Mouse (Mus musculus) T-helper 1 cell (primary cell): ENCODE measurements around the gene Spint2.
"Not testable (repeated sequence)": the region's sequence is repeated elsewhere in the genome, so short reads cannot be mapped to it uniquely, and the experiment has no call there.

Experiments used
- in situ Hi-C: fragments of 300-600 bp; cut with MboI, MseI; formaldehyde crosslinking; loops from one replicate; pipeline ENCODE4 v1.15.1; 2025; ENCODE audit warnings: high pct_unique_total_duplicates

Spint2 gene

GRCm38 (mm10) chr7:29246619-29247313 is 34.9 kb downstream of the Spint2 start:
- in situ Hi-C loops = no loop called here

DNA sequence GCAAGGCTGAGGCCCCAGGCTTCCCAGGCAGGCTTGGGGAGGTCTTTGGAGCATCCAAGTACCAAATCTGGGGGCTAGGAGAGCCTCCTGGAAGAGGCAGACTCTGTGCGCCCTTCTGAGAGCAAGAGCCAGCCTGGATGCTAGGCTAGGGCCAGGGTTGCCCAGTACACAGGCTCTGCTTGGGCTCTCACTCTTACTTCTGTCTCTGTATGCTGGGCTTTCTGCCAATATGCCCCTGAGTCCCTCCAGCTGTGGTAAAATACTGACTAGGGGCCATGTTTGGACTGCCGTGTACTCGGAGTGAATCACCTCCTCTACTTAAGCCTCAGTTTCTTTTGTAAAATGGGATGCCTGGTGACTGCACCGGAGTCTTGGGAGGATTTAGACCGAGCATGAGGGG is 35.7 kb downstream of the Spint2 start:
- in situ Hi-C loops = no loop called here

DNA sequence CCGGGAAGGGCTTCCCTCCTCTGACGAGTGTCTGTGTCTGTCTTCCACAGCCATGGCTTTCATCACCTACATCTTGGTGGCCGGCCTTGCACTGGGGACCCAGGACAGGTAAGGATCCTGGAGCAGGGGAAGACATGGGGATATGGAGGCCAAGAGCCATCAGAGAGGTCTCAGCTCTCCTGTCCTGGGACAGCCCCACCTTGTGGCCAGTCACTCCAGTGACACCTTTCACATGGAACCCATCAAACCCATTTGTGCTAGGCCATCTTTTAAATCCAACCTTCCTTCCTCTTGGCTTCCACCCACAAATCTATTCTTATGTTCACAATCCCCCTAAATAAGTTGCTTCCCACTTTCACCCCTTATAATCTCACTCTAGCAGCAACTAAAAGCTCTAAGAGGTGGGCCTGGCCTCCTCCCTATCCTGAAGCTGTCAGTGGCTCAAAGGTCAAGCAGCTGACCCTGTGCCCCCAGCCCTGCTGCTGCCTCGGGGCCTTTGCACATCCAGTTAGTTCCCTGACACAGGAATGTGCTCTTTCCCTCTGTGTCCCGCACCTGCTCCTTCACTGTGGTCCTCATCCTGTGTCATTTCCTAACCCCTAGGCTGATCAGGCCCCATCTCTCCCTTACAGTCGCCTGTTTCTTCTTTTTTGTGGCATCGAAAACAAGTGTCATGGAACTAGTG is 36.8 kb downstream of the Spint2 start:
- in situ Hi-C loops = no loop called here

DNA sequence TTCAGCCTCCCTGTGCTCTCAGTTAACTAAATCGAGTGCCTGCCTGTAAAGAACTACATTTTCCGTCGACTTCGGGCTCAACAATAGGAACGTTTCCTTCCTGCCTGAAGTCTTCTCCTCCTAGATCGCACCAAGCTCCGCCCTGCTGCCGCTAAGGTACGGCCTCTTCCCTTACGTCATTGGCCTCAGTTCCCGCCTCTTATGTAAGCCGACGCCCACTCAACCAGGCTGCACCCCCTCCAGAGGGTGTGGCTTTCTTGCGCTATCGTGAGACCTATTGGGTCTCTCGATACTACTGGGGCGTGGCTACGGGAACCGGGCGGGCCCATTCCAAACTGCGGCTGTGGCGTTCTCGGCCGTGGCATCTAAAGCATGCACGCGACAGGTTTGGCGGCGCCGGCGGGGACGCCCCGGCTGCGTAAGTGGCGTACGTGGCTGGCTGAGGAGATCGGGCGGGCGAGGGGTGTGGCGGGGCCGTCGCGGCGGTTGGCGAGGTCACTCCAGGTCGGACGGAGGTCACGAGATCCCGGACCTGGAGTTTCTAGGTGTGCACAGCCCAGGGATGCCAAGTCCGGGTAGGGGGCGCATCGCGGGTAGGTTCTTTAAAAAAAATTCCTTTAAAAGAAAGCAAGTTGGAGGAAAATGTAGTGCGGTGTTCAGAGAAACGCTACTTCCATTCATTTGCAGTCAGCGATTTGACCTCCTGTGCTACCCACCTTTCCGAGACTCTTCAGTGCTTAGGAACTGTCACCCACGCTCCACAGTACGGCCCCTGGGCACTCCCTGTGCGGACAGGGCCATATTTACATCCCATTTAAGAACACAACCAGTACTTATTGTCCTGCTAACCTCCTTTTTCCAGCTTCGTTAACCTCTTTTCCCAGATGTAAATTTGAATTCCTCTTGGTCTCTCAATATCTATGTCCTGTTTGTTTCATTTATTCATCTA is 43.4 kb downstream of the Spint2 start, which contains the start of gene Yif1b:
Yif1b (plus strand) TSS at position 311 of the 949 bp plus-strand sequence.
- in situ Hi-C loops = no loop called here

- in situ Hi-C loops = not testable (repeated sequence)
Observed at GRCm38 (mm10) chr7:29237596-29237995, 44.1 kb downstream of the Spint2 start.

- in situ Hi-C loops = no loop called here
Observed at GRCm38 (mm10) chr7:29236593-29236992, 45.1 kb downstream of the Spint2 start.

- in situ Hi-C loops = no loop called here
Observed at GRCm38 (mm10) chr7:29234661-29235060, 47.1 kb downstream of the Spint2 start.

DNA sequence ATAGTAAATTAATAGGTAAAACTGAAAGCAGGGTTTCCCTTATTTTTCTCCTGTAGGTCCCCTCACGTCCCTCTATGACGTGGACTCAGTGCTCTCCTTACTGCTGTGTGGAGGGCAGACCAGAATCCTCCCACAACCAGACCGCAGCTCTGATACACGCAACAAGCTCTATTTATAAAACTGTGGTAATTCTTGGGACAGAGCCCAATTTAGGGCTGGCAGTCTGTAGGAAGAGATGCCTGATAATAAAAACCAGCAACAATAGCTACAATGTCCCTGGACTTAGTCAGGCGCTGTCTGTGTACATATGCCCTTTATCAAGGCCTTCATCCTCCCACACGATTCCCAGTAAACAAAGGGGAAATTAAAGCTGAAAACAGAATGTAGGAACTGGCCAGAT is 48.0 kb downstream of the Spint2 start:
- in situ Hi-C loops = no loop called here

DNA sequence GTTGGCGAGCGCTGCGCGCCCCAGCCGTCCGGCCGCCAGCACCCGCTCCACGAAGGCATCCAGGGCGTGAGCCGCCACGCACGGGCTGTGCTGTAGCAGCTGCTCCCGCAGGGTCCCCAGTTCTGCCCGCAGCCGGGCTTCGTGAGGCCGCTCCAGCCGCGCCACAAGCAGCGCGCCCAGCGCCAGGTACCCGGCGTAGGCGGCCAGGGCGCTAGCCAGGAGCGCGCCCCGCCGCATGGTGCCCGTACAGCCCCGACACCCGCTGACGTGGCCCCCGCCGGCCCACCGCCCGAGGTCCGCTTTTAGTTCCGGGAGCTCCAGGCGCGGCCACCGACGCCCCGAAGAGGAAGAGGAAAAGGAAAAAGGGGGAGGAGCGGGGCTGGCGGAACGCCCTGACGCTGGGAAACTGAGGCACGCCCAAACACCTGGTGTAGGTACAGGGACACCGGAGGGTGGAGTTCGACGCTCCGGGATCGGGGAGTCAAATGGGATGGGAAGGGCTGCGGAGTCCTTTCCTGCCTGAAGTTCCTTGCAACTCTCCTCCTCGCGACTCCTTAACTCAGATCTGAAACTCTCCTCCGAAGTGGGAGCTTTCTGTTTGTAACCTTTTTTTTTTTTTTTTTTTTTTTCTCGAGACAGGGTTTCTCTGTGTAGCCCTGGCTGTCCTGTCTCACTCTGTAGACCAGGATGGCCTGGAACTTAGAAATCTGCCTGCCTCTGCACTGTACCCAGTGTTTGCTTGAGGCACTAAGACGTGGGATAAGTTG is 49.3 kb downstream of the Spint2 start, which contains the start of gene Kcnk6:
Kcnk6 (minus strand) TSS at position 269 of the 767 bp plus-strand sequence.
- in situ Hi-C loops = no loop called here

DNA sequence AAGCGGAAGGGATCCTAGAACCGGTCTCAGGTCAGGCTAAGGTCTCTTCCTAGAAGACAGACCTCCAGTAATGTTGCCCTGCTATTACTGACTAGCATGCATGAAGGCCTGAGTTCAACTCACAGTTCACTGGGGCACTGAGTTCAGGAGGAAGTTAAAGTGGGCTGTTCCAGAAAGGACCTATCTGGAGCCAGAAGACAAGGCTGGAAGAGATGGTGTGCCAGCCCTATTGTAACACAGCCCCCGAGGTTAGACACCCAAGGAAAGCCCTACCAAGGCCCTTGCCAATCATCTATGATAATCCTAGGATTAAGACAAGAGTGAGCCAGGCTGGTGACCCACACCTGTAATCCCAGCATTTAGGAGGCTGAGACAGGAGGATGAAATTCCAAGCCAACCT is 50.2 kb downstream of the Spint2 start:
- in situ Hi-C loops = no loop called here

DNA sequence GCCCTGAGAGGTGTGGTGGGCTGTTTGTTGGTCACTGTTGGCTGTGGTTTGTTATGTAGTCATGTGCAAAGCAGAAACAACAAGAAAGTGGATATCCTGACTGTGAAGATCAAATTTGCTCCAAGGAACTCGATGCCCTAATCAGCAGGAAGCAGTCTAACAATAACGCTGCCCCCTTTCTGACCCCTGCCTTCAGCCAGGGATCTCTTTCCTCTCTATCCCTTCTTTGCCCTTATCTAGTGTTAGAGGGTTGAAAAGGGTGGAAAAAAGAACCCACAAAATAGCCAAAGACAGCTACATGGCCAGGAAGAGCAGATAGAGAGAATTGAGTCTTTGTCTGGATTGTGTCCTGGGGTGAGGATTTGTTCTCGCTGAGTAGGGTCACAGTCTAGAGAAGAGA is 51.2 kb downstream of the Spint2 start:
- in situ Hi-C loops = no loop called here

- in situ Hi-C loops = no loop called here
Observed at GRCm38 (mm10) chr7:29228202-29228601, 53.5 kb downstream of the Spint2 start.

GRCm38 (mm10) chr7:29225520-29225919 is 56.2 kb downstream of the Spint2 start:
- in situ Hi-C loops = no loop called here

DNA sequence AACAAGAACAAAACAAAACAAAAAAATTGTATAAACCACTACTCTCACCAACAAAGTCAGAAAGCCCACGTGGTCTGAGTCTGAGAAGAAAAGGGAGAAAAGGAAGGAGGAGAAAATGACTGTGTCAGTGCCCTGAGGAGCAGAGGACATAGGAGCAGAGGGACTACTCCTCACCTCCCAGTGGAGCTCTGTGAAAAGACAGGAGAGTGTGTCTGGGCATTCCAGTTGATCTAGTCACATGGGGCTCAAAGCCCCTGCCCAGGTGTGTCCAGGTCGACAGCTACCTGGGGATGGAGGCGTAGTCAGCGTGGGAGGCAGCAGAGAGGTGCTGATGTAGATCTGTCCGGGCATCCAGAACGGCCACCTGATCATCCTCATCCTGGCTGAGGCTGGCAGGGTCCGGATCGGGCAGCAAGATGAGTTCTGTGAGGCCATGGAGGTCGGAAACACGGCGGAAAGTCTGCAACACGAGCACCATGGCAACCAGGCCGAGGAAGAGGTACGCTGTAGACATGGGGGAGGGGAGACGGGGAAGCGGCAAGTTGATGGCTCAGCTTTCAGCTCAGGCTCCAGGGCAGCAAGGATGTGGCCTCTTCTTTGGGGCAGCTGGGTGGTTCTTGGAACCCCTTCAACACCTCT is 56.8 kb downstream of the Spint2 start:
- in situ Hi-C loops = no loop called here

- in situ Hi-C loops = loop anchor here (5.0 kb wide), 1 partner anchor 38 kb away; no protein-coding TSS in a partner anchor
Observed at GRCm38 (mm10) chr7:29214846-29215245, 66.9 kb downstream of the Spint2 start.

- in situ Hi-C loops = loop anchor here (5.0 kb wide), 1 partner anchor 37 kb away; no protein-coding TSS in a partner anchor
Observed at GRCm38 (mm10) chr7:29214236-29214635, 67.5 kb downstream of the Spint2 start.

DNA sequence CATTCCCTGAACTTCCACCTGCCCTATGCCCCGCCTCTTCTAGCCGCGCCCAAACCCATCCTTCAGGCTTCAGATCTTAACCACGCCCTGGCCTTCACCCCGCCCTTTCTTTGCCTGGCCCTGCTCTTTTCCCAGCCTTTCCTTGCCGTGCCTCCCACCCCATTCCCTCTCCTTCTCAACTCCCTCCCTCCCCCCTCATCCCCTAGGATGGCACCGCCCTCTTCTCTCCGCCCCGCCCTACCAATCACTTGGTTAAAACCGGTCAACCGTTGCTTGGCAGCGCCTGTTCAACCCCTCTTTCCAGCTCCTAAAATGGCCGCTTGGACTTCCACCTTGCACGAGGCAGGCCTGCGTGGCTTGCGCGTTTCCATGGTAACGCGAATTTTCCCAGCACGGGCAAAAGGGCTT is 68.0 kb downstream of the Spint2 start, which contains the start of gene Catsperg1:
Catsperg1 (minus strand) TSS at position 361 of the 408 bp plus-strand sequence.
- in situ Hi-C loops = loop anchor here (5.0 kb wide), 1 partner anchor 36 kb away; no protein-coding TSS in a partner anchor

- in situ Hi-C loops = loop anchor here (5.0 kb wide), 1 partner anchor 36 kb away; no protein-coding TSS in a partner anchor
Observed at GRCm38 (mm10) chr7:29212775-29213560, 68.7 kb downstream of the Spint2 start.

- in situ Hi-C loops = loop anchor here (5.0 kb wide), 1 partner anchor 35 kb away; no protein-coding TSS in a partner anchor
Observed at GRCm38 (mm10) chr7:29212199-29212765, 69.4 kb downstream of the Spint2 start.
